Mouse (Mus musculus): ENCODE data around the gene Kcne2. TPM values are rescaled to one million over a fixed set of nuclear protein-coding genes. Genes with fewer than 3 reads are reported as not detected.

Gene Kcne2
- total and polyA plus RNA-seq, 3 experiments, result not detected

GRCm38 (mm10) chr16:92345177-92345576 is 53.0 kb downstream of the Kcne2 start:
- dilution Hi-C loops (cut with MboI; ENCODE audit: extremely low pct_ligation_motif_present, extremely low pct_unique_long_range_greater_than_20kb, low sequenced_read_pairs), result no loop called here
- no peaks in the 10 kb centered on the region for H3K36me3 ChIP-seq (replicated peaks in 1 of 2; ENCODE audit: control insufficient read depth in 1 of 2, insufficient read depth in 1 of 2, low read length in 1 of 2)
- no peak overlapping the region for H3K9ac ChIP-seq (ENCODE audit: insufficient read depth, low read depth)
- H3K27me3 ChIP-seq (replicated peaks), result no peaks in the 10 kb centered on the region
- H3K27ac ChIP-seq (ENCODE audit: insufficient read depth, low read depth), result no peak overlapping the region
- no peaks in the 10 kb centered on the region for H3K9me3 ChIP-seq (replicated peaks; ENCODE audit: low read length)
- no peaks in the 10 kb centered on the region for H3K79me2 ChIP-seq (replicated peaks; ENCODE audit: control insufficient read depth, extremely low read depth, insufficient read depth, poor library complexity, severe bottlenecking)
- no peak overlapping the region for H3K4me2 ChIP-seq (ENCODE audit: insufficient read depth, low read depth, poor library complexity, severe bottlenecking)
- no peak for DNase-seq (ENCODE audit: extremely low read depth)
- in situ Hi-C loops (cut with MboI; ENCODE audit: low pct_ligation_motif_present, low pct_unique_long_range_greater_than_20kb, low sequenced_read_pairs), result no loop called here
- TF ChIP-seq TBP (conservative IDR thresholded peaks at IDR 0.05; ENCODE audit: low read depth, low read length), result no peak
- no peak for TF ChIP-seq JUN (IDR thresholded peaks at IDR 0.05; ENCODE audit: insufficient read depth, low read depth, low read length)
- no peak for TF ChIP-seq MEF2A (IDR thresholded peaks at IDR 0.05; ENCODE audit: borderline replicate concordance, low read depth, low read length)
- no peak for TF ChIP-seq CHD1 (IDR thresholded peaks at IDR 0.05; ENCODE audit: low read depth, low read length)
- TF ChIP-seq POLR2AphosphoS2 (IDR thresholded peaks at IDR 0.05; ENCODE audit: low read depth, low read length), result no peak
- no peak for TF ChIP-seq USF1 (IDR thresholded peaks at IDR 0.05; ENCODE audit: low read depth, low read length)
- no peak for TF ChIP-seq IRF4 (IDR thresholded peaks at IDR 0.05; ENCODE audit: low read depth, low read length)
- no peak for TF ChIP-seq POLR2A (IDR thresholded peaks at IDR 0.05; ENCODE audit: low read depth, low read length)
- no peak for TF ChIP-seq TCF12 (IDR thresholded peaks at IDR 0.05; ENCODE audit: low read depth, low read length)
- TF ChIP-seq BHLHE40 (IDR thresholded peaks at IDR 0.05; ENCODE audit: low read depth, low read length), result no peak
- TF ChIP-seq MYC (IDR thresholded peaks at IDR 0.05; ENCODE audit: low read depth, low read length), result no peak
- no peak for TF ChIP-seq JUND (conservative IDR thresholded peaks at IDR 0.05; ENCODE audit: low read depth, low read length)
- peaks cover 4 to 13% of the 10 kb centered on the region in 2 experiments; a peak in 3 of 4 replicates for H3K4me1 ChIP-seq (ENCODE audit: control insufficient read depth in 1 of 2, insufficient read depth in 2 of 2)
- H3K4me3 ChIP-seq (replicated peaks in 1 of 3; ENCODE audit: low read depth in 2 of 3, low read length in 2 of 3, poor library complexity in 1 of 3), result no peak overlapping the region

- H3K4me2 ChIP-seq (ENCODE audit: insufficient read depth, low read depth, poor library complexity, severe bottlenecking), result no peak overlapping the region
- no peaks in the 10 kb centered on the region for H3K79me2 ChIP-seq (replicated peaks; ENCODE audit: control insufficient read depth, extremely low read depth, insufficient read depth, poor library complexity, severe bottlenecking)
- H3K4me1 ChIP-seq (ENCODE audit: control insufficient read depth in 1 of 2, insufficient read depth in 2 of 2), result peaks cover 0 to 5% of the 10 kb centered on the region in 2 experiments; a peak in 3 of 4 replicates
- H3K27ac ChIP-seq (ENCODE audit: insufficient read depth, low read depth), result no peak overlapping the region
- in situ Hi-C loops (cut with MboI; ENCODE audit: low pct_ligation_motif_present, low pct_unique_long_range_greater_than_20kb, low sequenced_read_pairs), result no loop called here
- TF ChIP-seq KAT2A (IDR thresholded peaks at IDR 0.05; ENCODE audit: insufficient replicate concordance, low read length) (no peak), RAD21 (IDR thresholded peaks at IDR 0.05; ENCODE audit: low read depth, low read length) (no peak), POLR2AphosphoS2 (IDR thresholded peaks at IDR 0.05; ENCODE audit: low read depth, low read length) (no peak), POLR2A (IDR thresholded peaks at IDR 0.05; ENCODE audit: low read depth, low read length) (no peak)
- H3K9ac ChIP-seq (ENCODE audit: insufficient read depth, low read depth), result no peak overlapping the region
- no peak for DNase-seq (ENCODE audit: extremely low read depth)
- no peaks in the 10 kb centered on the region for H3K36me3 ChIP-seq (replicated peaks in 1 of 2; ENCODE audit: control insufficient read depth in 1 of 2, insufficient read depth in 1 of 2, low read length in 1 of 2)
- H3K27me3 ChIP-seq (replicated peaks), result no peaks in the 10 kb centered on the region
- H3K9me3 ChIP-seq (replicated peaks; ENCODE audit: low read length), result no peaks in the 10 kb centered on the region
- no peak overlapping the region for H3K4me3 ChIP-seq (replicated peaks in 1 of 3; ENCODE audit: low read depth in 2 of 3, low read length in 2 of 3, poor library complexity in 1 of 3)
- dilution Hi-C loops (cut with MboI; ENCODE audit: extremely low pct_ligation_motif_present, extremely low pct_unique_long_range_greater_than_20kb, low sequenced_read_pairs), result no loop called here
Observed at GRCm38 (mm10) chr16:92346297-92346916, 54.2 kb downstream of the Kcne2 start.

Other genes with a start within 250 kb of the Kcne2 start
- gene Mrps6, start 234.1 kb upstream of the Kcne2 start, total RNA-seq (2012; rRNA removed), result 28.4 and 35.9 TPM in 2 replicates
- gene Mrps6, start 234.1 kb upstream of the Kcne2 start, total RNA-seq (2014; rRNA removed), result 39.7 and 43.0 TPM in 2 replicates
- 93.4 and 110 TPM in 2 replicates for gene Mrps6, start 234.1 kb upstream of the Kcne2 start, polyA plus RNA-seq (2012; ENCODE audit: insufficient read length, low read depth)
- not detected in 2 replicates for gene Gm49711, start 234.1 kb upstream of the Kcne2 start, total RNA-seq (2012; rRNA removed)
- gene Gm49711, start 234.1 kb upstream of the Kcne2 start, total RNA-seq (2014; rRNA removed), result not detected in 2 replicates
- gene Gm49711, start 234.1 kb upstream of the Kcne2 start, polyA plus RNA-seq (2012; ENCODE audit: insufficient read length, low read depth), result not detected in 2 replicates
- 3.9 and 4.1 TPM in 2 replicates for gene Slc5a3, start 234.1 kb upstream of the Kcne2 start, total RNA-seq (2012; rRNA removed)
- gene Slc5a3, start 234.1 kb upstream of the Kcne2 start, total RNA-seq (2014; rRNA removed), result 2.2 and 2.3 TPM in 2 replicates
- 1.1 and 1.7 TPM in 2 replicates for gene Slc5a3, start 234.1 kb upstream of the Kcne2 start, polyA plus RNA-seq (2012; ENCODE audit: insufficient read length, low read depth)
- gene Smim11, start 8.9 kb downstream of the Kcne2 start, total RNA-seq (2012; rRNA removed), result 85.8 and 121 TPM in 2 replicates
- 93.0 and 97.4 TPM in 2 replicates for gene Smim11, start 8.9 kb downstream of the Kcne2 start, total RNA-seq (2014; rRNA removed)
- gene Smim11, start 8.9 kb downstream of the Kcne2 start, polyA plus RNA-seq (2012; ENCODE audit: insufficient read length, low read depth), result 125 and 127 TPM in 2 replicates
- not detected in 2 replicates for gene Fam243, start 29.1 kb downstream of the Kcne2 start, total RNA-seq (2012; rRNA removed)
- not detected in 2 replicates for gene Fam243, start 29.1 kb downstream of the Kcne2 start, total RNA-seq (2014; rRNA removed)
- not detected in 2 replicates for gene Fam243, start 29.1 kb downstream of the Kcne2 start, polyA plus RNA-seq (2012; ENCODE audit: insufficient read length, low read depth)
- gene Kcne1, start 67.1 kb downstream of the Kcne2 start, total RNA-seq (2012; rRNA removed), result not detected in 2 replicates
- gene Kcne1, start 67.1 kb downstream of the Kcne2 start, total RNA-seq (2014; rRNA removed), result 0.48 TPM in 1 of 2 replicates, not detected in the other
- gene Kcne1, start 67.1 kb downstream of the Kcne2 start, polyA plus RNA-seq (2012; ENCODE audit: insufficient read length, low read depth), result 0.26 TPM in 1 of 2 replicates, not detected in the other
- gene Rcan1, start 178.5 kb downstream of the Kcne2 start, total RNA-seq (2012; rRNA removed), result 10.0 and 10.5 TPM in 2 replicates
- 15.3 and 15.5 TPM in 2 replicates for gene Rcan1, start 178.5 kb downstream of the Kcne2 start, total RNA-seq (2014; rRNA removed)
- gene Rcan1, start 178.5 kb downstream of the Kcne2 start, polyA plus RNA-seq (2012; ENCODE audit: insufficient read length, low read depth), result 12.4 and 13.5 TPM in 2 replicates
- gene Clic6, start 193.3 kb downstream of the Kcne2 start, total RNA-seq (2012; rRNA removed), result 0.80 and 1.2 TPM in 2 replicates
- 0.16 and 0.24 TPM in 2 replicates for gene Clic6, start 193.3 kb downstream of the Kcne2 start, total RNA-seq (2014; rRNA removed)
- gene Clic6, start 193.3 kb downstream of the Kcne2 start, polyA plus RNA-seq (2012; ENCODE audit: insufficient read length, low read depth), result 0.08 TPM in 1 of 2 replicates, not detected in the other